Mouse (Mus musculus): ENCODE measurements around the gene Bicdl1.

Bicdl1 gene

GRCm38 (mm10) chr5:115726019-115726418 is 5.4 kb downstream of the Bicdl1 start:
- no peak for DNase-seq (ENCODE audit: low spot score)

GRCm38 (mm10) chr5:115724422-115724821 is 7.0 kb downstream of the Bicdl1 start:
- DNase-seq (ENCODE audit: low spot score), result no peak

GRCm38 (mm10) chr5:115722188-115722959 is 9.0 kb downstream of the Bicdl1 start:
- DNase-seq (ENCODE audit: low spot score), result no peak

GRCm38 (mm10) chr5:115720761-115721160 is 10.7 kb downstream of the Bicdl1 start:
- DNase-seq (ENCODE audit: low spot score), result no peak

DNA sequence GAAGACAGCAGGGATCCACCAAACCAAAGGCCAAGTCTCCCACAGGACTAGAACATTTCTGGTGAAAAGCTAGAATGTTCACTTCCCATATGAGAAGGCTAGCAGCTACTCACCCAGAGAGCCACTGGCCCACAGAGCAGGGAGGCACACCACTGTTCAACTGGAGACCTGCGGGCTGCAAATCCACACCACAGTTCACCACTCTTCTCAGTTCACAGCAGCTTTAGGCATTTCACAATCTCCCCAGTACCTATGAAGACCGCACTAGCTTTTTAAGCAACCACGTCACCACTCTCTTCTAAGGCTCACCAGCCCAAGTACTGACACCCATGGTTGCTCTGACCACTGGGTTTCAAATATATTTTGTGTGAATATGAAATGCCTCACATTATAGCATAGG is 13.7 kb downstream of the Bicdl1 start:
- no peak for DNase-seq (ENCODE audit: low spot score)

DNA sequence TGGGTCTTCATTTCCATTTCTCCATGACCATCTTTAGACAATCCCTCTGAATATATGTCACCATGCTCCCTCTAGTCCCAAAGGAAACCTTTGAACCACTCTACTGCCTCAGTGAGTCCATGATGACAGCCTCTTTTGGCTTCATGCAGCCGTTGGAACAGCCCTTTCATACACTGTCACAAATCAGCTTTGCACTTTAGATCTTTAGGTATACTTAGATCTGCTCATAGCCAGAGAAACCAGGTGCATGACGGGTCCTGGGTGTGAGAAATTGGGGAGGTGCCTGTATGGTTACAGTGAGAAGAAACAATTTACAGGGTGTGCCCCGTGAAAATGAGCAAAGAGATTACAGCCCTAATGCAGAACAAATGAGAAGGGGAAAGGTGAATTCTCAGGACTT is 14.3 kb downstream of the Bicdl1 start:
- DNase-seq (ENCODE audit: low spot score), result no peak

GRCm38 (mm10) chr5:115716426-115716825 is 15.0 kb downstream of the Bicdl1 start:
- no peak for DNase-seq (ENCODE audit: low spot score)

GRCm38 (mm10) chr5:115714761-115715160 is 16.7 kb downstream of the Bicdl1 start:
- DNase-seq (ENCODE audit: low spot score), result no peak

DNA sequence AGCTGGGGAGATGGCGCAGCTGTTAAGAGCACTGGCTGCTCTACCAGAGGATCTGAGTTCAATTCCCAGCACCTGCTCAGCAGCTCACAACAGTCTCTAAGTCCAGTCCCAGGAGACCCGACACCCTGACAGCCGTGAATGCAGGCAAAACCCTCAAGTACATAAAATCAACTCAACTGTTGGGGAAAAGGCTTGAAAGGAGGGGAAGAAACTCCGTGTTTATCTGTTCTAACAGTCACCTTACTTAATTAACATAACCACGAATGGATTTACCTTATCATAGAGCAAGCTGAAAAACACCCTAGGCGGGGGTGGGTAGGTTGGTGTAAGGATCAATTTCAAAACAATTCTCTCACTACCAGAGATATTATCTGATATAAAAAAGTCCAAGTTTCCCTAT is 18.9 kb downstream of the Bicdl1 start:
- no peak for DNase-seq (ENCODE audit: low spot score)

GRCm38 (mm10) chr5:115711636-115712419 is 19.6 kb downstream of the Bicdl1 start:
- DNase-seq (ENCODE audit: low spot score), result no peak

DNA sequence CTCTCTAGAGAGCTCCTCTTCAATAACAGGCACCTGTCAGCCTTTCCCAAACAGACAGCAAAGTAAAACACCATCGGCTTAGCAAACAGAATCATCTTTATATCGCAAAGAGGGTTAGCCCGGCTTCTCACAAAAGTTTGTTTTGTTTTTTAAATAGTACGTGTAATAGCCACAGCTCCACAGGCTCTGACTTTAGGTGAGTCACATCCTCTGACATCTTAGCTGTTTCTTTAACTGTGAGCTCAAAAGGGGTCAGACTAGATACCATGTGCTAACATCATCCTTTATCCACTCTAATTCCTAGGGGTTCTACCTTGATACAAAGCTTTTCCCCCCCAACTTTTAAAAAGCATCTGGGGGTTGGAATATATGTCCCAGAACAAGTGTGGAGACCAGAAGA is 21.2 kb downstream of the Bicdl1 start:
- no peak for DNase-seq (ENCODE audit: low spot score)

- no peak for DNase-seq (ENCODE audit: low spot score)
These were observed 22.5 kb downstream of the Bicdl1 start for GRCm38 (mm10) chr5:115708930-115709329.

- no peak for DNase-seq (ENCODE audit: low spot score)
These were observed 29.4 kb downstream of the Bicdl1 start for GRCm38 (mm10) chr5:115701981-115702380.

DNA sequence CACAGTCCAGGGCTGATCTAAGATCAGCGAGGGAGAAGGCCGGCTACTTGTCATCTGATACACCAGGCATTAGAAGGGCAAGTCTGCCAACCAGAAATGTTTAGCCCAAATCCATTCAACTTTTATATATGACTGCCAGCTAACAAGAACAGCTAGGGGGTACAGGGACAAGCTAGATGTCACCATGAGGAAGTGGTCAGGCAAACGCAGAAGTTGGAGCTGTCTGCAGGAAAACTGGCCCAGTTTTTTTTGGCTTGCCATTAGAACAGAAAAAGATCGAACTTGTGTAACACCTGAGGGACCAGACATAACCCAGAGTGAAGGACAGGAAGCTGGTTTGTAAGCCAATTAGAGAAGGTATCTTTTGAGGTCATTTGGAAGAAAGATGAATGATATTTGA is 30.2 kb downstream of the Bicdl1 start:
- no peak for DNase-seq (ENCODE audit: low spot score)

DNA sequence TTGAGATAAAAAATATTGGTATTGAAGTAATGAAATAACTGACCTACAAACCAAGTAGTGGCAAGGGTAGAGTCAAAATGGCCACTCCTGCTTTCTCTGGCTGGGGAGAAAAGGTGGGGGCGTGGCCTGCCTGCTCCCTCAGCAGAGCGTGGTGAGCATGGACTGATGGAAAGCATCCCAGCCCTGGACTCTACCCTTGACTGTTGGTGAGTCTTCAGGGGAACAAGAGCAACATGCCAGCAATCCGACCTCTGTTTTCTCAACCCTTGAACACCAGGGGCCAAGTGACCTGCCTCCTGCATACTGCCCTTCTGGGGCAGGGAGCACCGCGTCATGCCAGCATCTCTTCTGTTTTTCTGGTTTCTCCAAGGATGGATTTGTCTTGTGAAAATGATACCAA is 34.6 kb downstream of the Bicdl1 start:
- DNase-seq (ENCODE audit: low spot score), result no peak

GRCm38 (mm10) chr5:115695191-115695770 is 36.1 kb downstream of the Bicdl1 start:
- peak; percentile 10 for DNase-seq (ENCODE audit: low spot score)

- peak; percentile 10 for DNase-seq (ENCODE audit: low spot score)
These were observed 38.1 kb downstream of the Bicdl1 start for GRCm38 (mm10) chr5:115693271-115693670.

GRCm38 (mm10) chr5:115686716-115687115 is 44.7 kb downstream of the Bicdl1 start:
- DNase-seq (ENCODE audit: low spot score), result no peak

DNA sequence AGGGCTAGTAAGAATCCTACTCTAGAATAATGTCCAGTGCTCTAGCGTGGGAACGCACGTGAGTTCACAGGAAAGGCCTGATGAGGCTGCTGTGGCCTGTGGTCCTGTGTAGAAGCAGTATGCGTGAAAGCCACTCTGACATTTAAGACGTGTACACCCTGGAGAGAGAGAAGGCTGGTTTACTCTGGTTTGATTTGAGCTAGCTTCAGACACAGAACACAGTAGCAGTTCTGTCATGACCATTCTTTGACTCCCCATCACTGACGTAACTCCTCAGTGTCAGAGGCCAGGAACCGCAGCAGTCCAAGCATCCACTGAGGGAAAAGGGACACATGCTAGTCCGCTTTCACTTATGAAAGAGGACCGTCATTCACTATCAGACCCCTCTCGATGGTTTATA is 46.3 kb downstream of the Bicdl1 start:
- no peak for DNase-seq (ENCODE audit: low spot score)

DNA sequence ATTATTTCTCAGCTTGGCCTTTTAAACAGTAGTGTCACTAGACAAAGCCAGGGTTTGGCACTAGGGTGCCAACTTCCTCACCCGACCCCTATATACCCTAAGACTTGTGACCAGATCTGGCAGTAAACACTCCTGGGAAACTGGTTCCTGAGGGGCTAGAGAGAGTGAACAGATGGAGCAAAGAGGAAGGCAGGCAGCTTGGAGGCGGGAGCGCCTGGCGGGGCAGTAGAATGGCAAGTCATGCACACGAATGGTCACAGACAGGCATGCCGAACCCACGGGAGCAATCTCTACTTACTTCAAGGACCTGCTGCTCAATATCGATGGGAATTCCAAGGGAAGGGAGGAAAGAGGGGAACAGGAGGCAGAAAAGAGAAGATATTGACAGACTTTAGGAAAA is 59.6 kb downstream of the Bicdl1 start:
- DNase-seq (ENCODE audit: low spot score), result no peak

- no peak for DNase-seq (ENCODE audit: low spot score)
These were observed 61.0 kb downstream of the Bicdl1 start for GRCm38 (mm10) chr5:115670406-115670805.

GRCm38 (mm10) chr5:115669974-115670373 is 61.4 kb downstream of the Bicdl1 start:
- DNase-seq (ENCODE audit: low spot score), result no peak

DNA sequence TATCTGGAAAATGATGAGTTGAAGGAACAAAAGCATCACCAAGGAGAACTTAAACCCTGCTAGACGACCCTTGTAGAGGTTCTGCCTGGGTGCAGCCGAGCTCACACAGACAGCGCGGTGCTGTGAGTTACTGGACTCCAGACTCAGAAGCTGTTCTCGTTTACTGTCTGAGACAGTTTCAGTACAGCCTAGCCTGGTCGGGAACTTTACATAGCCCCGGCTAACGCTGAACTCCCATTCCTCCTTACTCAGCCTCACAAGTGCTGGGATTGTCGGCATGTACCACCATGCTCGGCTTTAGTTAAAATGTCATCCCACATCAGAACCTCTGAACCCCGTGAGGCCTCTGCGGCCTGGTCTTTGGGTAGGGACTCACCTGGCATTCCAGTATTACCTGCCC is 62.4 kb downstream of the Bicdl1 start:
- no peak for DNase-seq (ENCODE audit: low spot score)

Measured in MN1 (cell line).